Mouse (Mus musculus) brain, adult 2 months (tissue): ENCODE results near the gene Gpr62.

Experiments
- DNase-seq: peaks from one replicate; pipeline ENCODE4 v3.0.0; 2011; ENCODE audit warnings: low read depth, low spot score

Gpr62 gene

GRCm38 (mm10) chr9:106475046-106475445 is 9.3 kb upstream of the Gpr62 start:
- DNase-seq: no peak

- peak; percentile 89 for DNase-seq
Measured at GRCm38 (mm10) chr9:106474456-106474855, 8.7 kb upstream of the Gpr62 start.

GRCm38 (mm10) chr9:106473753-106474105 is 8.0 kb upstream of the Gpr62 start:
- DNase-seq: no peak

GRCm38 (mm10) chr9:106473081-106473752 is 7.5 kb upstream of the Gpr62 start:
- no peak for DNase-seq

GRCm38 (mm10) chr9:106472321-106472720 is 6.6 kb upstream of the Gpr62 start:
- DNase-seq: no peak

- DNase-seq: peak; percentile 60
Measured at GRCm38 (mm10) chr9:106471892-106472291, 6.2 kb upstream of the Gpr62 start.

- no peak for DNase-seq
Measured at GRCm38 (mm10) chr9:106470991-106471750, 5.4 kb upstream of the Gpr62 start.

GRCm38 (mm10) chr9:106469776-106470175 is 4.0 kb upstream of the Gpr62 start:
- no peak for DNase-seq

- DNase-seq: no peak
Measured at GRCm38 (mm10) chr9:106469317-106469716, 3.6 kb upstream of the Gpr62 start.

GRCm38 (mm10) chr9:106467746-106468145 is 2.0 kb upstream of the Gpr62 start:
- DNase-seq: no peak

- no peak for DNase-seq
Measured at GRCm38 (mm10) chr9:106466721-106467120, 983 bp upstream of the Gpr62 start.

GRCm38 (mm10) chr9:106464751-106465541 is 792 bp downstream of the Gpr62 start:
- peak; percentile 95 for DNase-seq

- DNase-seq: peak; percentile 92
Measured at GRCm38 (mm10) chr9:106463122-106464063, 2.3 kb downstream of the Gpr62 start.

GRCm38 (mm10) chr9:106462430-106462800 is 3.3 kb downstream of the Gpr62 start:
- no peak for DNase-seq

GRCm38 (mm10) chr9:106461641-106462429 is 3.9 kb downstream of the Gpr62 start:
- DNase-seq: peak; percentile 65

- DNase-seq: no peak
Measured at GRCm38 (mm10) chr9:106461026-106461415, 4.7 kb downstream of the Gpr62 start.

- peak; percentile 91 for DNase-seq
Measured at GRCm38 (mm10) chr9:106460401-106461025, 5.2 kb downstream of the Gpr62 start.

- peak; percentile 64 for DNase-seq
Measured at GRCm38 (mm10) chr9:106459946-106460345, 5.8 kb downstream of the Gpr62 start.

GRCm38 (mm10) chr9:106457920-106458319 is 7.8 kb downstream of the Gpr62 start:
- no peak for DNase-seq

- no peak for DNase-seq
Measured at GRCm38 (mm10) chr9:106457163-106457559, 8.6 kb downstream of the Gpr62 start.
